Mouse (Mus musculus) kidney, embryonic 15.5 days (tissue): Measurements from ENCODE around the gene Samd3. TPM values are rescaled to one million over a fixed set of nuclear protein-coding genes. Genes with fewer than 3 reads are reported as not detected.

Experiments used
- ATAC-seq: fragments of 200-750 bp; cut with Nextera tagmentation; replicated peaks from 2 replicates; pipeline ENCODE4 v1.8.0; 2017; ENCODE audit warnings: moderate TSS enrichment; ENCODE audit not compliant: low FRiP score
- H3K27ac ChIP-seq: fragments of 300-500 bp; sonication (generic); 2 replicates; pipeline ENCODE4 v1.5.1; 2015; ENCODE audit warnings: mild to moderate bottlenecking, inconsistent platforms
- H3K27me3 ChIP-seq: fragments of 300-500 bp; sonication (generic); 2 replicates; pipeline ENCODE4 v1.6.1; 2015; ENCODE audit warnings: inconsistent platforms
- H3K36me3 ChIP-seq: fragments of 300-500 bp; sonication (generic); 2 replicates; pipeline ENCODE4 v1.6.1; 2015; ENCODE audit warnings: inconsistent platforms
- H3K4me1 ChIP-seq: fragments of 300-500 bp; sonication (generic); 2 replicates; pipeline ENCODE4 v1.6.1; 2015; ENCODE audit warnings: inconsistent platforms
- H3K4me2 ChIP-seq: fragments of 300-500 bp; sonication (generic); 2 replicates; pipeline ENCODE4 v1.6.1; 2015; ENCODE audit warnings: moderate library complexity, mild to moderate bottlenecking, inconsistent platforms
- H3K4me3 ChIP-seq: fragments of 300-500 bp; sonication (generic); replicated peaks from 2 replicates; pipeline ENCODE4 v1.5.1; 2015; ENCODE audit warnings: mild to moderate bottlenecking, inconsistent platforms
- H3K9ac ChIP-seq: fragments of 300-500 bp; sonication (generic); 2 replicates; pipeline ENCODE4 v1.6.1; 2015; ENCODE audit warnings: mild to moderate bottlenecking, inconsistent platforms
- H3K9me3 ChIP-seq: fragments of 300-500 bp; sonication (generic); replicated peaks from 2 replicates; pipeline ENCODE4 v1.6.1; 2016; ENCODE audit warnings: inconsistent platforms
- WGBS: fragments of 180-500 bp; shearing (Covaris S2); methylation state at CpG from one replicate; pipeline ENCODE4 v1.1.7; 2015; ENCODE audit warnings: mixed read lengths; 5-methylcytosine and 5-hydroxymethylcytosine counted together
- polyA plus RNA-seq: library from polyadenylated mRNA; unstranded; fragments of >200 nt; fragmentation: Nextera tagmentation; extraction: Ambion mirVana; gene quantifications from 2 replicates; pipeline ENCODE4 v1.2.1, GENCODE M21; 2015

Gene Samd3
- polyA plus RNA-seq, 1 experiment from 2014 or later, result not detected

GRCm38 (mm10) chr10:26320679-26321078 is 91.2 kb downstream of the Samd3 start:
- H3K36me3 ChIP-seq, result peaks cover 65% of the 10 kb centered on the region

More at GRCm38 (mm10) chr10:26320679-26321078, 91.2 kb downstream of the Samd3 start:
- no peaks in the 10 kb centered on the region for H3K27me3 ChIP-seq
- no peak overlapping the region for H3K27ac ChIP-seq
- no peaks in the 10 kb centered on the region for H3K9me3 ChIP-seq
- 91% methylated on average over 4 of the region's 4 CpGs for WGBS
- H3K4me1 ChIP-seq, result no peaks in the 10 kb centered on the region
- H3K4me2 ChIP-seq, result no peak overlapping the region
- no peak for ATAC-seq
- H3K9ac ChIP-seq, result no peak overlapping the region
- no peak overlapping the region for H3K4me3 ChIP-seq

Other genes starting within 250 kb of the Samd3 start
- not detected in 2 replicates for gene Gm9767, start 151.5 kb upstream of the Samd3 start, polyA plus RNA-seq
- 3.3 and 5.0 TPM in 2 replicates for gene Tmem200a, start 150.7 kb upstream of the Samd3 start, polyA plus RNA-seq
- 12.7 and 13.2 TPM in 2 replicates for gene L3mbtl3, start 146.3 kb downstream of the Samd3 start, polyA plus RNA-seq